Mouse (Mus musculus): ENCODE data around the gene Hmbs. TPM values are rescaled to one million over a fixed set of nuclear protein-coding genes. Genes with fewer than 3 reads are reported as not detected.
A peak's percentile ranks its signal among the peaks of the same experiment; 100 is the strongest.
"Not testable (repeated sequence)": the region's sequence is repeated elsewhere in the genome, so short reads cannot be mapped to it uniquely, and the experiment has no call there.

Hmbs gene
- total and polyA plus RNA-seq, 2 experiments from 2014 or later, result 38.8 to 64.3 TPM

GRCm38 (mm10) chr9:44337436-44338169 lies 6.4 kb downstream of the Hmbs start:
- Histone ChIP-seq H3K4me1 (ENCODE audit: insufficient read depth, low read length) (peaks cover 3% of the 10 kb centered on the region), H3K9me3 (ENCODE audit: low read length) (no peaks in the 10 kb centered on the region), H3K36me3 (ENCODE audit: insufficient read depth, low read length) (peaks cover 15% of the 10 kb centered on the region), H3K27me3 (ENCODE audit: insufficient read depth, low read length) (no peaks in the 10 kb centered on the region), H3K9ac (replicated peaks; ENCODE audit: low read length) (no peak overlapping the region), H3K4me2 (ENCODE audit: low read depth, low read length) (peak overlapping the region; percentile 5; the same call in 1 of the 2 replicates), H3K4me3 (ENCODE audit: low read length) (no peak overlapping the region), H3K27ac (no peak overlapping the region)
- no peak for DNase-seq (ENCODE audit: low spot score)
- 52% methylated on average over 9 of the region's 9 CpGs for WGBS
- no peak for TF ChIP-seq CTCF (IDR thresholded peaks at IDR 0.05; ENCODE audit: low read depth)
- ATAC-seq, result no peak

DNA sequence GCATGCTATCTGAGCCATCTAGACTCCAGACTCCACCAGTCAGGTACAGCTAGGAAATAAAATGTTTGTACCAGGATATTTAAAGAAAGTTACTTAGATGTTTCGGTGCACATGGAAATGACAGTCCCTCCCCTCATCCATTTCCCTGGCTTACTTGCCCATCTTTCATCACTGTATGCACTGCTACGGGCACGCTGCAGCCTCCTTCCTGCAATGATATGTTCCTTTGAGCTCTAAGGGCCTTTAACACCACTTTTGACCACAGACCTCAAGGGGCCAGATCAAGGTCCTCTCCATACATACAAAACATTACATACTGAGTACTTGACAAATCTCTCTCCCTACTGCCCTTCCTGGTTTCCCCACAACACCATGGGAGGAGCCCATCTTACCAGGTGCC lies 7.1 kb downstream of the Hmbs start:
- Histone ChIP-seq H3K9ac (replicated peaks; ENCODE audit: low read length) (no peak overlapping the region; the same call in 1 of the 2 replicates), H3K4me1 (ENCODE audit: insufficient read depth, low read length) (peaks cover 3% of the 10 kb centered on the region; the same call in 1 of the 2 replicates), H3K27me3 (ENCODE audit: insufficient read depth, low read length) (no peaks in the 10 kb centered on the region), H3K4me2 (ENCODE audit: low read depth, low read length) (peak overlapping the region; percentile 90), H3K4me3 (ENCODE audit: low read length) (peak overlapping the region; percentile 23), H3K36me3 (ENCODE audit: insufficient read depth, low read length) (peaks cover 21% of the 10 kb centered on the region), H3K27ac (no peak overlapping the region), H3K9me3 (ENCODE audit: low read length) (no peaks in the 10 kb centered on the region)
- no peak for ATAC-seq
- 71% methylated on average over 3 of the region's 3 CpGs for WGBS
- no peak for TF ChIP-seq CTCF (IDR thresholded peaks at IDR 0.05; ENCODE audit: low read depth)
- DNase-seq (ENCODE audit: low spot score), result no peak

DNA sequence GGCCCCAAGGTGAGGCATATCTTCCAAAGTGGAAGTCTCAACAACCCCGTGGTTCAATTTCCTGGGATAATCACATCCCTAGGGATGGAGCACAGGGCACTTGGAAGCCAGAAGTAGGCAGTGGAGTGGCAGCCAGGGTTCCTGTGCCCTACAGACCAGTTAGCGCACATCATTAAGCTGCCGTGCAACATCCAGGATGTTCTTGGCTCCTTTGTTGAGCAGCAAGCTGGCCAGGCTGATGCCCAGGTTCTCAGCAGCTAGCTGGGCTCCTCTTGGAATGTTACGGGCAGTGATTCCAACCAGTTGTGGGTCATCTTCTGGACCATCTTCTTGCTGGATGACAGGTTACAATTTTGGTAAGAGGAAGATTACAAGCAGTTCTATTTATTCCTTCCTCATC lies 7.5 kb downstream of the Hmbs start:
- DNase-seq (ENCODE audit: low spot score); H3K27ac ChIP-seq; ATAC-seq; H3K9me3 ChIP-seq (ENCODE audit: low read length); H3K9ac ChIP-seq (replicated peaks; ENCODE audit: low read length); H3K4me1 ChIP-seq (ENCODE audit: insufficient read depth, low read length); H3K27me3 ChIP-seq (ENCODE audit: insufficient read depth, low read length): not testable (repeated sequence)
- Histone ChIP-seq H3K4me2 (ENCODE audit: low read depth, low read length) (peak overlapping the region; percentile 90), H3K36me3 (ENCODE audit: insufficient read depth, low read length) (peaks cover 25% of the 10 kb centered on the region), H3K4me3 (ENCODE audit: low read length) (peak overlapping the region; percentile 23)
- 33% methylated on average over 4 of the region's 4 CpGs for WGBS

GRCm38 (mm10) chr9:44336093-44336406 lies 8.0 kb downstream of the Hmbs start:
- H3K9ac ChIP-seq (replicated peaks; ENCODE audit: low read length), result peak overlapping the region; percentile 91
- no peak for ATAC-seq
- H3K4me3 ChIP-seq (ENCODE audit: low read length), result peak overlapping the region; percentile 88
- H3K9me3 ChIP-seq (ENCODE audit: low read length), result no peaks in the 10 kb centered on the region
- no peaks in the 10 kb centered on the region for H3K27me3 ChIP-seq (ENCODE audit: insufficient read depth, low read length)
- no peak for TF ChIP-seq CTCF (IDR thresholded peaks at IDR 0.05; ENCODE audit: low read depth)
- peaks cover 26% of the 10 kb centered on the region for H3K36me3 ChIP-seq (ENCODE audit: insufficient read depth, low read length)
- H3K4me2 ChIP-seq (ENCODE audit: low read depth, low read length), result peak overlapping the region; percentile 90
- H3K27ac ChIP-seq, result peak overlapping the region; percentile 82
- no peak for DNase-seq (ENCODE audit: low spot score)
- 4% methylated on average over 5 of the region's 5 CpGs for WGBS
- H3K4me1 ChIP-seq (ENCODE audit: insufficient read depth, low read length), result peaks cover 3% of the 10 kb centered on the region; the same call in 1 of the 2 replicates

- no peak for DNase-seq (ENCODE audit: low spot score)
- TF ChIP-seq CTCF (IDR thresholded peaks at IDR 0.05; ENCODE audit: low read depth), result no peak
- Histone ChIP-seq H3K9me3 (ENCODE audit: low read length) (no peaks in the 10 kb centered on the region), H3K4me1 (ENCODE audit: insufficient read depth, low read length) (peaks cover 3% of the 10 kb centered on the region; the same call in 1 of the 2 replicates), H3K36me3 (ENCODE audit: insufficient read depth, low read length) (peaks cover 31% of the 10 kb centered on the region), H3K27ac (peak overlapping the region; percentile 82), H3K4me2 (ENCODE audit: low read depth, low read length) (peak overlapping the region; percentile 90), H3K4me3 (ENCODE audit: low read length) (peak overlapping the region; percentile 88), H3K27me3 (ENCODE audit: insufficient read depth, low read length) (no peaks in the 10 kb centered on the region), H3K9ac (replicated peaks; ENCODE audit: low read length) (peak overlapping the region; percentile 91)
- WGBS, result under 1% methylated on average over 48 of the region's 50 CpGs
- ATAC-seq, result no peak
Measured at GRCm38 (mm10) chr9:44335331-44336092, 8.5 kb downstream of the Hmbs start.

DNA sequence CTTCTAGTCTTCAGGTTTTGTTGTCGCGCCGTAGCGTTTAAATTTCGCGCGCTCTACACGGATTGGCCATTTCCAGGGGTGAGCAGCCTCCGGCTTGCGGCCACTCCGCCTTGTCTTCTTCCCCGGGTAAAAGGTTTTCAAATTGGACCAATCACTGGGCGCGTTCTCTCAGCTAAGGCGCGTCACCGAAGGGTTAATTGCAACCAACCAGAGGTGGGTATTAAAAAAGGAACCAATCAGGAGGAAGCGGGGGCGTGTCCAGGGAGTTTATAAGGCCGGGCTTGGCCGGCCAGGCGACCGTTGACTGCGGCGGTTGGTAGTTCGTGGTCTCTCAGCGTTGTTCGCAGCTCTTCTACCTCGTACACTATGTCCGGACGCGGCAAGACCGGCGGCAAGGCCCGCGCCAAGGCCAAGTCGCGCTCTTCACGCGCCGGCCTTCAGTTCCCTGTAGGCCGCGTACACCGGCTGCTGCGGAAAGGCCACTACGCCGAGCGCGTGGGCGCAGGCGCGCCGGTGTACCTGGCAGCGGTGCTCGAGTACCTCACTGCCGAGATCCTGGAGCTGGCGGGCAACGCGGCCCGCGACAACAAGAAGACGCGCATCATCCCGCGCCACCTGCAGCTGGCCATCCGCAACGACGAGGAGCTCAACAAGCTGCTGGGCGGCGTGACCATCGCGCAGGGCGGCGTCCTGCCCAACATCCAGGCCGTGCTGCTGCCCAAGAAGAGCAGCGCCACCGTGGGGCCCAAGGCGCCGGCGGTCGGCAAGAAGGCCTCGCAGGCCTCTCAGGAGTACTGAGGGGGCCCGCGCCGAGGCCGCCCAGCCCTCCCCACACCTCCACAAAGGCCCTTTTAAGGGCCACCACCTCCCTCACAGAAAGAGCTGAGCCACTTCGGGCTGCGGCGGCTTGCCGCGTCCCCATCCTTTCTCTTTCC lies 9.4 kb downstream of the Hmbs start, which contains the start of gene H2afx:
Gene H2afx (plus strand): TSS at position 299 of the 935 bp plus-strand sequence.
- H3K9ac ChIP-seq (replicated peaks; ENCODE audit: low read length), result peak within 1 kb of the TSS; percentile 91
- peak; percentile 98 for ATAC-seq
- WGBS, result under 1% methylated on average over 83 of the region's 91 CpGs

More for the DNA sequence above, 9.4 kb downstream of the Hmbs start, which contains the start of gene H2afx:
- peak within 1 kb of the TSS; percentile 90 for H3K4me2 ChIP-seq (ENCODE audit: low read depth, low read length)
- peak; percentile 58 for TF ChIP-seq CTCF (IDR thresholded peaks at IDR 0.05; ENCODE audit: low read depth)
- peaks cover 3% of the 10 kb centered on the region; the same call in 1 of the 2 replicates for H3K4me1 ChIP-seq (ENCODE audit: insufficient read depth, low read length)
- H3K4me3 ChIP-seq (ENCODE audit: low read length), result peak within 1 kb of the TSS; percentile 88
- DNase-seq (ENCODE audit: low spot score), result peak; percentile 99
- peaks cover 36% of the 10 kb centered on the region for H3K36me3 ChIP-seq (ENCODE audit: insufficient read depth, low read length)
- H3K27me3 ChIP-seq (ENCODE audit: insufficient read depth, low read length), result no peaks in the 10 kb centered on the region
- no peaks in the 10 kb centered on the region for H3K9me3 ChIP-seq (ENCODE audit: low read length)
- H3K27ac ChIP-seq, result peak within 1 kb of the TSS; percentile 82
